Mouse (Mus musculus) E14TG2a.4 (cell line): ENCODE measurements around the gene Map3k7cl.

Source experiments
- CTCF ChIP-seq: conservative IDR thresholded peaks from 2 replicates; pipeline ENCODE4 v1.5.1; 2014; ENCODE audit warnings: low read length
- NANOG ChIP-seq: IDR thresholded peaks from 2 replicates; pipeline ENCODE4 v1.6.1; 2014; ENCODE audit warnings: borderline replicate concordance, low read length, mixed read lengths
- POU5F1 ChIP-seq: IDR thresholded peaks from 2 replicates; pipeline ENCODE4 v1.6.1; 2014; ENCODE audit warnings: low read length, borderline replicate concordance

DNA sequence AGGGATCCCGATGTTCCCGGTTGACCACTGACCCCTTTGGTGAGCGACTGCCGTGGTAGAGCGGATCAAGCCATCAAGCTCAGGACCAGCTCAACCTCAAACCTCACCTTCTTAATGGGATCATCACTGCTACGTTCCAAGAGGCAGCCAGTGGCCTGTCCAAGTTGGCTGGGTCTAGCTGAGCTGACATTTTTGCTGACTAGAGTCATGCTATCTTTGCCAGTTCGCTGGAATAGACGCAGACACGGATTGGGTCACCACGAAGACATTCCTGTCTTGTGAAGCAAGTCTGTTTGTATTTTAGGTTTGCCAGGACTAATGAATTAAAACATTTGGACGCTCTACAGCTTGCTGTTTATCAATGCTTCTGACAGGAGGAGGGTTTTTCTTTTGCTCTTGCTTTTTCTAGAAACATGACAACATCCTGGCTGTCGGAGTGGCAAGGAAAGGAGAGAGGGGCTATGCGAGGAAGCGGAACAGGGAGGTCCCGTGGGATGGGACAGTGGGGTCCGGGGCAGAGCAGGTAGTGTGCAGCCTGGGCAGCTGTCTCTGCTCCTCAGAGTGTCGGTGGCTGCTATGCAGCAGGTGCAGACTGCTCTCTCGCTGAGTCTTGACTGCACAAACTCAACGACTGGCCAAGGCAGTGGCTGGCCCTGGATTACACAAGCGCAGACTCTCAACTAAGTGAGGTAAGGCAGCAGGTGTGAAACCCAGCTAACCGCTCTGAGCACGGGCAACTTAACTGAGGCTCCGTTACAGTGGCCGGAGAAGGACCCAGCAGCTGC, at the start of gene Map3k7cl:
- TF ChIP-seq CTCF (no peak), NANOG (no peak), POU5F1 (no peak)
